ENCODE assay signal across 8 mouse cellular contexts in the genomic region with DNA sequence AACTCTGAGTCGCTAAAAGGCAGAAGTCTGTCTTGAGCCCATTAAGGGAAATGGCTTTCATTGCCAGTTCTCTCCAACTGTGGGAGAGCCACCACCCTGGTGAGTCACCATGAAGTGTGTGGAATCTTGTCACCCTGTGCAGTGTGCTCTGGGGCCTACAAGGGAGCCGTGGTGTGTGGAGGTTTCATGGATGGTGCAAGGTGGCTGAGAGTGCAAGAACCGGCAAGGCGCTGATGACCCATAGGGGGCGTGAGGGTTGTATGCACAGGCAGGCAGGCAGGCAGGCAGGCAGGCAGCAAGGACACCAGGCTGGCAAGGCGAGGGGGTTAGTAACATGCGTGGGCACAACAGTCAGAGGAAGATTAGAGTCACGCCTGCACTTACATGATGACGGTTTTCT. TPM values are rescaled to one million over a fixed set of nuclear protein-coding genes. Genes with fewer than 3 reads are reported as not detected.
DNase-seq lines count a peak whose midpoint lies in the region; ATAC-seq lines count a peak whose summit lies in the region.

No protein-coding gene starts in this region.

- peak; percentile 37 for DNase-seq in hindbrain, embryonic 10.5 days (ENCODE audit: low spot score)
- DNase-seq in 3T3-L1 (ENCODE audit: low read depth, low spot score) = peak; percentile 38
- peak; percentile 29 for DNase-seq in MN1 (ENCODE audit: low spot score)
- peak; percentile 43 for DNase-seq in embryonic facial prominence, embryonic 10.5 days (ENCODE audit: low spot score)
- peak; percentile 46 for DNase-seq in limb, embryonic 11.5 days (ENCODE audit: low spot score)
- DNase-seq in splenic B cell, adult 2 months (ENCODE audit: low read depth, low spot score) = peak; percentile 47
- DNase-seq in hindbrain, embryonic 14.5 days (ENCODE audit: low spot score) = no peak

- no peak overlapping the region for H3K4me3 ChIP-seq in hindbrain, embryonic 10.5 days
- H3K4me3 ChIP-seq in hindbrain, embryonic 13.5 days = no peak overlapping the region
- no peak overlapping the region for H3K4me3 ChIP-seq in embryonic facial prominence, embryonic 10.5 days
- H3K4me3 ChIP-seq in limb, embryonic 11.5 days (ENCODE audit: low read depth, low read length) = no peak overlapping the region
- H3K4me3 ChIP-seq in hindbrain, embryonic 14.5 days (replicated peaks; ENCODE audit: low read length) = no peak overlapping the region

- no peak for ATAC-seq in hindbrain, embryonic 13.5 days (ENCODE audit: low FRiP score)
- ATAC-seq in limb, embryonic 11.5 days (ENCODE audit: insufficient number of reproducible peaks, low FRiP score, low TSS enrichment, low read depth) = no peak
- ATAC-seq in hindbrain, embryonic 14.5 days (ENCODE audit: low FRiP score) = no peak

- no peaks in the 10 kb centered on the region for H3K4me1 ChIP-seq in hindbrain, embryonic 10.5 days (replicated peaks)
- no peaks in the 10 kb centered on the region for H3K4me1 ChIP-seq in hindbrain, embryonic 13.5 days (replicated peaks)
- H3K4me1 ChIP-seq in embryonic facial prominence, embryonic 10.5 days = no peaks in the 10 kb centered on the region
- no peaks in the 10 kb centered on the region for H3K4me1 ChIP-seq in limb, embryonic 11.5 days (ENCODE audit: control insufficient read depth, insufficient read depth, low read length)
- H3K4me1 ChIP-seq in hindbrain, embryonic 14.5 days (replicated peaks; ENCODE audit: control insufficient read depth, insufficient read depth, low read length) = no peaks in the 10 kb centered on the region

- no peak overlapping the region for H3K4me2 ChIP-seq in hindbrain, embryonic 13.5 days
- no peak overlapping the region for H3K4me2 ChIP-seq in limb, embryonic 11.5 days (ENCODE audit: low read depth, severe bottlenecking)
- H3K4me2 ChIP-seq in hindbrain, embryonic 14.5 days (replicated peaks) = no peak overlapping the region

- no peak overlapping the region for H3K27ac ChIP-seq in hindbrain, embryonic 10.5 days
- H3K27ac ChIP-seq in hindbrain, embryonic 13.5 days = no peak overlapping the region
- no peak overlapping the region for H3K27ac ChIP-seq in embryonic facial prominence, embryonic 10.5 days (replicated peaks)
- no peak overlapping the region for H3K27ac ChIP-seq in limb, embryonic 11.5 days (replicated peaks; ENCODE audit: low read depth, low read length)
- no peak overlapping the region for H3K27ac ChIP-seq in hindbrain, embryonic 14.5 days

- H3K9me3 ChIP-seq in hindbrain, embryonic 10.5 days = no peaks in the 10 kb centered on the region
- no peaks in the 10 kb centered on the region for H3K9me3 ChIP-seq in hindbrain, embryonic 13.5 days
- H3K9me3 ChIP-seq in embryonic facial prominence, embryonic 10.5 days = no peaks in the 10 kb centered on the region
- no peaks in the 10 kb centered on the region for H3K9me3 ChIP-seq in limb, embryonic 11.5 days (ENCODE audit: control insufficient read depth, low read length)
- H3K9me3 ChIP-seq in hindbrain, embryonic 14.5 days (ENCODE audit: control insufficient read depth, low read length) = no peaks in the 10 kb centered on the region

- no peaks in the 10 kb centered on the region for H3K27me3 ChIP-seq in hindbrain, embryonic 10.5 days (ENCODE audit: insufficient read depth, poor library complexity, severe bottlenecking)
- no peaks in the 10 kb centered on the region for H3K27me3 ChIP-seq in hindbrain, embryonic 13.5 days
- H3K27me3 ChIP-seq in embryonic facial prominence, embryonic 10.5 days (replicated peaks; ENCODE audit: low read depth, poor library complexity, severe bottlenecking) = no peaks in the 10 kb centered on the region
- H3K27me3 ChIP-seq in limb, embryonic 11.5 days (ENCODE audit: control insufficient read depth, insufficient read depth, low read length) = no peaks in the 10 kb centered on the region
- H3K27me3 ChIP-seq in splenic B cell, adult 2 months (ENCODE audit: control insufficient read depth, insufficient read depth, low read length, poor library complexity, severe bottlenecking) = no peaks in the 10 kb centered on the region
- no peaks in the 10 kb centered on the region for H3K27me3 ChIP-seq in hindbrain, embryonic 14.5 days (ENCODE audit: control insufficient read depth, insufficient read depth, low read length)

- 35% methylated on average over 9 of the region's 9 CpGs for WGBS in hindbrain, embryonic 10.5 days
- 41% methylated on average over 9 of the region's 9 CpGs for WGBS in hindbrain, embryonic 13.5 days
- 37% methylated on average over 9 of the region's 9 CpGs for WGBS in embryonic facial prominence, embryonic 10.5 days
- 42% methylated on average over 9 of the region's 9 CpGs for WGBS in limb, embryonic 11.5 days
- whole genome bisulfite sequencing in hindbrain, embryonic 14.5 days = 40% methylated on average over 9 of the region's 9 CpGs

- no peak overlapping the region for H3K9ac ChIP-seq in hindbrain, embryonic 13.5 days
- H3K9ac ChIP-seq in limb, embryonic 11.5 days (ENCODE audit: low read length) = no peak overlapping the region
- H3K9ac ChIP-seq in hindbrain, embryonic 14.5 days = no peak overlapping the region

- no peaks in the 10 kb centered on the region for H3K36me3 ChIP-seq in hindbrain, embryonic 10.5 days
- H3K36me3 ChIP-seq in hindbrain, embryonic 13.5 days = no peaks in the 10 kb centered on the region
- no peaks in the 10 kb centered on the region for H3K36me3 ChIP-seq in embryonic facial prominence, embryonic 10.5 days (replicated peaks)
- no peaks in the 10 kb centered on the region for H3K36me3 ChIP-seq in limb, embryonic 11.5 days (ENCODE audit: control insufficient read depth, insufficient read depth, low read length)
- H3K36me3 ChIP-seq in splenic B cell, adult 2 months (ENCODE audit: control insufficient read depth, insufficient read depth, low read length, poor library complexity, severe bottlenecking) = no peaks in the 10 kb centered on the region
- no peaks in the 10 kb centered on the region for H3K36me3 ChIP-seq in hindbrain, embryonic 14.5 days (replicated peaks; ENCODE audit: control insufficient read depth, insufficient read depth)

RNA-seq across cellular contexts. Expression of a gene that starts 37.2 kb away (rescaled TPM):
- polyA plus RNA-seq in hindbrain, embryonic 10.5 days (2016; fragmentation: Nextera tagmentation; extraction: Ambion mirVana) = 18.8 and 20.2 TPM in 2 replicates
- polyA plus RNA-seq in hindbrain, embryonic 13.5 days (2015; fragmentation: Nextera tagmentation; extraction: Ambion mirVana) = 20.8 and 21.8 TPM in 2 replicates
- 19.0 and 19.1 TPM in 2 replicates for polyA plus RNA-seq in embryonic facial prominence, embryonic 10.5 days (2016; fragmentation: Nextera tagmentation; extraction: Ambion mirVana)
- 19.0 and 20.5 TPM in 2 replicates for polyA plus RNA-seq in limb, embryonic 11.5 days (2014; fragmentation: Nextera tagmentation; extraction: Ambion mirVana)
- 18.9 and 22.1 TPM in 2 replicates for polyA plus RNA-seq in hindbrain, embryonic 14.5 days (2014; fragmentation: Nextera tagmentation; extraction: Ambion mirVana)
